Mouse (Mus musculus) gastrocnemius, postnatal 10 days (tissue): ENCODE measurements around the gene Itih2. TPM values are rescaled to one million over a fixed set of nuclear protein-coding genes. Genes with fewer than 3 reads are reported as not detected.

Experiments
- DNase-seq: peaks from one replicate; pipeline ENCODE4 v3.0.0; 2021; ENCODE audit warnings: mixed read lengths
- long read RNA-seq, 2 experiments: library from polyadenylated mRNA; stranded (forward); transcript quantifications; one replicate each; pipeline ENCODE4 v2.0.0; 2021
- total RNA-seq, 2 experiments: library from RNA; stranded (reverse); gene quantifications; 2 replicates each; pipeline ENCODE4 v1.2.3; 2021

Gene Itih2
- total RNA-seq, result 1 to 10 TPM in 1 of 2 experiments, under 1 TPM in 1; 0.40 to 1.5 TPM
- long read RNA-seq, experiment 1, result 0 reads
- long read RNA-seq, experiment 2, result 0 reads

- DNase-seq, result no peak
These were observed at the start of gene Itih2 for GRCm38 (mm10) chr2:10131296-10131695. Gene Itih2, minus strand, starts transcription at chr2:10131396.

- DNase-seq, result no peak
These were observed 38.8 kb upstream of the Itih2 start for GRCm38 (mm10) chr2:10169991-10170390.

- DNase-seq, result no peak
These were observed 36.8 kb upstream of the Itih2 start for GRCm38 (mm10) chr2:10168016-10168415.

GRCm38 (mm10) chr2:10167283-10167682, 36.1 kb upstream of the Itih2 start:
- no peak for DNase-seq

- no peak for DNase-seq
These were observed 35.4 kb upstream of the Itih2 start for GRCm38 (mm10) chr2:10166635-10167034.

GRCm38 (mm10) chr2:10162011-10162410, 30.8 kb upstream of the Itih2 start:
- no peak for DNase-seq

- DNase-seq, result no peak
These were observed 26.0 kb upstream of the Itih2 start for GRCm38 (mm10) chr2:10157184-10157583.

- peak; percentile 60 for DNase-seq
These were observed 22.2 kb upstream of the Itih2 start, which contains the start of gene Itih5 for GRCm38 (mm10) chr2:10153201-10154075. Gene Itih5, plus strand, starts transcription at chr2:10153571.

GRCm38 (mm10) chr2:10152590-10152989, 21.4 kb upstream of the Itih2 start:
- DNase-seq, result no peak

GRCm38 (mm10) chr2:10147176-10147575, 16.0 kb upstream of the Itih2 start:
- DNase-seq, result no peak

GRCm38 (mm10) chr2:10145514-10145913, 14.3 kb upstream of the Itih2 start:
- DNase-seq, result no peak

- peak; percentile 46 for DNase-seq
These were observed 11.6 kb upstream of the Itih2 start for GRCm38 (mm10) chr2:10142472-10143454.

GRCm38 (mm10) chr2:10140456-10140855, 9.3 kb upstream of the Itih2 start:
- DNase-seq, result no peak

GRCm38 (mm10) chr2:10137320-10137719, 6.1 kb upstream of the Itih2 start:
- no peak for DNase-seq

- DNase-seq, result no peak
These were observed 2.7 kb upstream of the Itih2 start for GRCm38 (mm10) chr2:10133941-10134340.

- DNase-seq, result no peak
These were observed 932 bp upstream of the Itih2 start for GRCm38 (mm10) chr2:10132128-10132527.

GRCm38 (mm10) chr2:10130341-10130990, 730 bp downstream of the Itih2 start:
- DNase-seq, result no peak

- no peak for DNase-seq
These were observed 2.6 kb downstream of the Itih2 start for GRCm38 (mm10) chr2:10128571-10128970.

- no peak for DNase-seq
These were observed 3.7 kb downstream of the Itih2 start for GRCm38 (mm10) chr2:10127471-10127870.

GRCm38 (mm10) chr2:10126122-10126521, 5.1 kb downstream of the Itih2 start:
- no peak for DNase-seq

GRCm38 (mm10) chr2:10121826-10122225, 9.4 kb downstream of the Itih2 start:
- DNase-seq, result no peak

- DNase-seq, result no peak
These were observed 11.9 kb downstream of the Itih2 start for GRCm38 (mm10) chr2:10119276-10119675.
